Mouse (Mus musculus): ENCODE measurements around the gene Mxra8. TPM values are rescaled to one million over a fixed set of nuclear protein-coding genes. Genes with fewer than 3 reads are reported as not detected.

Gene Mxra8
- total and polyA plus RNA-seq, 2 experiments from 2014 or later, result 57.8 to 99.5 TPM

DNA sequence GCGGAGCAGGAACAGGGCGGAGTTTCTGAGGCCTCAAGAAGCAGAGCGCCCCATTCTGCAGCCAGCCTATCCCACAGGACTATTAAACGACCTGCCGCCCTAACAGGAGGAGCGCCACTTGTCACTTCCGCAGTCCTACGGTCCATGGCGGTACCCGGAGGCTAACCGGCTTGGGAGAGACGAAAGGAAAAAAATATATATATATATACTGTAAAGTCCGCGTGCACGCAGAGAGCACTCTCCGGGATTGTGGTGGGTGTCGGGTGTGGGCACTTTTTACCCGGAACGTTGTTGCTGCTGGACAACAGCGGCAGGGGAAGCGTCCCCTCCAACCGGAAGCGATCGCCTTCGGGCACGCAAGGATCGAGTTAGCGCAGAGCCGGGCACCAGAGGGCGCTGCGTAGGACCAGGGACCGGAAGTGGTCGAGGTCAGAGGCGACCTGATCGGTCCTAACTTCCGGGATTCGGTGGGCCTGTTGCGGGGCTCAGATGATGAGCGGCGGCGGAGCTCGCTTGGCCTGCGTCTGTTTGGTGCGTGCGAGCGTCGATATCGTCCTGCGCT, 8.2 kb upstream of the Mxra8 start, which contains the start of gene Aurkaip1:
TSS of gene Aurkaip1 (plus strand) at position 68 of the 562 bp plus-strand sequence.
- peak; percentile 91 for DNase-seq (ENCODE audit: low spot score)
- TF ChIP-seq CTCF (IDR thresholded peaks at IDR 0.05; ENCODE audit: low read depth), result peak; percentile 95
- no peak for TF ChIP-seq EP300 (IDR thresholded peaks at IDR 0.05; ENCODE audit: low read depth)
- Histone ChIP-seq H3K4me1 (ENCODE audit: control insufficient read depth, insufficient read depth) (peaks cover 6% of the 10 kb centered on the region), H3K36me3 (replicated peaks; ENCODE audit: control insufficient read depth, insufficient read depth, low read length) (peaks cover 25% of the 10 kb centered on the region), H3K27me3 (ENCODE audit: control insufficient read depth, insufficient read depth, low read length) (no peaks in the 10 kb centered on the region), H3K4me2 (ENCODE audit: low read depth, low read length) (peak within 1 kb of the TSS; percentile 86), H3K9ac (replicated peaks; ENCODE audit: low read depth, low read length) (peak within 1 kb of the TSS; percentile 81), H3K27ac (ENCODE audit: low read depth) (peak within 1 kb of the TSS; percentile 86), H3K4me3 (ENCODE audit: low read depth, low read length) (peak within 1 kb of the TSS; percentile 72), H3K9me3 (replicated peaks; ENCODE audit: control insufficient read depth, low read length) (no peaks in the 10 kb centered on the region)
- WGBS, result under 1% methylated on average over 48 of the region's 49 CpGs
- peak; percentile 93 for ATAC-seq (ENCODE audit: insufficient read depth, low read depth)

DNA sequence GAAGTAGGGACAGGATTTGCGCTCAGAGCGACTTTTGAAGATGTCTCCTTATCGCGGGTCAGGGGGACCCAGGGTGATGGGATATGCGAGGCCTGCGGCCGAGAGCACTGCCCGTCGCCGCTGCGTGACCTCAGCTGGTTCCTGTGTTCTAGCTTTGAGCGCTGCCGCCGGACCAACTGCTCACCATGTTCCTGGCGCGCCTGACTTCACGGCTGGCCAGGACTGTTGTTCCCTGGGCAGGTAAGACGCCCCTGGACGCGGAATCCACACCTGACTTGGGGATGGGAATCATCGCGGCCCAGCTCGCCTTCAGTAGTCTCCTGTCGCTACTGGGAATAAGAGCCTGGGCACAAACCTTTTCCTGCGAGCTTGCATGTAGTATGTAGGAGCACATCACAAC, 7.6 kb upstream of the Mxra8 start:
- Histone ChIP-seq H3K4me3 (ENCODE audit: low read depth, low read length) (peak overlapping the region; percentile 72), H3K27ac (ENCODE audit: low read depth) (peak overlapping the region; percentile 86), H3K4me1 (ENCODE audit: control insufficient read depth, insufficient read depth) (peaks cover 6% of the 10 kb centered on the region), H3K36me3 (replicated peaks; ENCODE audit: control insufficient read depth, insufficient read depth, low read length) (peaks cover 20% of the 10 kb centered on the region), H3K4me2 (ENCODE audit: low read depth, low read length) (peak overlapping the region; percentile 86), H3K9ac (replicated peaks; ENCODE audit: low read depth, low read length) (peak overlapping the region; percentile 81), H3K27me3 (ENCODE audit: control insufficient read depth, insufficient read depth, low read length) (no peaks in the 10 kb centered on the region), H3K9me3 (replicated peaks; ENCODE audit: control insufficient read depth, low read length) (no peaks in the 10 kb centered on the region)
- ATAC-seq (ENCODE audit: insufficient read depth, low read depth) (peak; percentile 4; the same call in 1 of the 2 replicates), DNase-seq (ENCODE audit: low spot score) (no peak)
- TF ChIP-seq CTCF (IDR thresholded peaks at IDR 0.05; ENCODE audit: low read depth) (no peak), EP300 (IDR thresholded peaks at IDR 0.05; ENCODE audit: low read depth) (no peak)
- under 1% methylated on average over 22 of the region's 25 CpGs for WGBS

DNA sequence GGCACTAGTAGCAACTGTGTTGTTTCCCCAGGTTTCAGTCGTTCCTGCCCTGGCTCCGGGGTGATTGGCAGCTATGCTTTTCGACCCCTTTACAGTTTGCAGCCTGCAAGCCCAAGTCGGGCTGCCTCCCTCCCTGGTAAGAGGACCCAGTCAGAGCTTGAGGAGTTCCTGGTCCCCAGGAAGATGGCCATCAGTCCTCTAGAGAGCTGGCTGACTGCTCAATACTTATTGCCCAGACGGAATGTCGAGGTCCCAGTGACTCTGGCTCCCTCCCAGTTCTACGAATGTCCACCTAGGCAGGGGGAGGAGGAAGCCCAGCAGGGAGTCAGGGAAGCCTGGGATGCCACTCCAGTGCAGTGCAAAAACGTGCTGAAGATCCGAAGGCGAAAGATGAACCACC, 7.2 kb upstream of the Mxra8 start:
- H3K4me1 ChIP-seq (ENCODE audit: control insufficient read depth, insufficient read depth), result peaks cover 6% of the 10 kb centered on the region
- no peak for ATAC-seq (ENCODE audit: insufficient read depth, low read depth)
- no peaks in the 10 kb centered on the region for H3K9me3 ChIP-seq (replicated peaks; ENCODE audit: control insufficient read depth, low read length)
- peak overlapping the region; percentile 72 for H3K4me3 ChIP-seq (ENCODE audit: low read depth, low read length)
- H3K36me3 ChIP-seq (replicated peaks; ENCODE audit: control insufficient read depth, insufficient read depth, low read length), result peaks cover 15% of the 10 kb centered on the region
- peak overlapping the region; percentile 81 for H3K9ac ChIP-seq (replicated peaks; ENCODE audit: low read depth, low read length)
- WGBS, result 45% methylated on average over 10 of the region's 10 CpGs
- DNase-seq (ENCODE audit: low spot score), result no peak
- no peaks in the 10 kb centered on the region for H3K27me3 ChIP-seq (ENCODE audit: control insufficient read depth, insufficient read depth, low read length)
- peak overlapping the region; percentile 86; the same call in 1 of the 2 replicates for H3K27ac ChIP-seq (ENCODE audit: low read depth)
- no peak for TF ChIP-seq CTCF (IDR thresholded peaks at IDR 0.05; ENCODE audit: low read depth)
- no peak for TF ChIP-seq EP300 (IDR thresholded peaks at IDR 0.05; ENCODE audit: low read depth)
- peak overlapping the region; percentile 86 for H3K4me2 ChIP-seq (ENCODE audit: low read depth, low read length)

- Histone ChIP-seq H3K9me3 (replicated peaks; ENCODE audit: control insufficient read depth, low read length) (no peaks in the 10 kb centered on the region), H3K36me3 (replicated peaks; ENCODE audit: control insufficient read depth, insufficient read depth, low read length) (peaks cover 8% of the 10 kb centered on the region; the same call in 1 of the 2 replicates), H3K4me2 (ENCODE audit: low read depth, low read length) (no peak overlapping the region), H3K27ac (ENCODE audit: low read depth) (no peak overlapping the region), H3K27me3 (ENCODE audit: control insufficient read depth, insufficient read depth, low read length) (no peaks in the 10 kb centered on the region), H3K4me3 (ENCODE audit: low read depth, low read length) (no peak overlapping the region), H3K9ac (replicated peaks; ENCODE audit: low read depth, low read length) (no peak overlapping the region), H3K4me1 (ENCODE audit: control insufficient read depth, insufficient read depth) (peaks cover 11% of the 10 kb centered on the region)
- TF ChIP-seq CTCF (IDR thresholded peaks at IDR 0.05; ENCODE audit: low read depth), result no peak
- TF ChIP-seq EP300 (IDR thresholded peaks at IDR 0.05; ENCODE audit: low read depth), result no peak
- ATAC-seq (ENCODE audit: insufficient read depth, low read depth) (no peak), DNase-seq (ENCODE audit: low spot score) (no peak)
- 83% methylated on average over 4 of the region's 4 CpGs for WGBS
These were observed 6.2 kb upstream of the Mxra8 start for GRCm38 (mm10) chr4:155833234-155833633.

DNA sequence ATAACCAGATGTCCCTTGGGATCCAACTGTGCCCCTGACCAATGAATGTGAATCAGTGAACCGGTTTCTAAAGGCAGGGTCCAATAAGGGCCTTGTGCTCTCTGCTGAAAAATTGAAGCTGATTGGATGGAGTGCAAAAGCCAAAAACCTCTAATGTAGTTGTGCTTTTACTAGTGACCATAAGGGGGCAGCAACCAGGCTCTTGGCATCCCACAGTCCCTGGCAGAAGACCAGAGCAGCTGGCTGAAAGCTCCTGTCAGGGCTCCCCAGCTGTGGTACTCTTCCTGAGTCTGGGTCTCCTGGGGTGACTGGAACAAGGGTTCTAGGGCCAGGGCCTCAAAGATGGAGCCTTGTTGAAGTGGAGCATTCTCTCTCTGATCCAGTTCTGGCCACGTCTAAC, 5.6 kb upstream of the Mxra8 start:
- WGBS, result 11% methylated on average over 2 of the region's 2 CpGs
- Histone ChIP-seq H3K9ac (replicated peaks; ENCODE audit: low read depth, low read length) (no peak overlapping the region), H3K4me1 (ENCODE audit: control insufficient read depth, insufficient read depth) (peaks cover 14% of the 10 kb centered on the region), H3K9me3 (replicated peaks; ENCODE audit: control insufficient read depth, low read length) (no peaks in the 10 kb centered on the region), H3K4me3 (ENCODE audit: low read depth, low read length) (no peak overlapping the region), H3K36me3 (replicated peaks; ENCODE audit: control insufficient read depth, insufficient read depth, low read length) (peaks cover 4% of the 10 kb centered on the region; the same call in 1 of the 2 replicates), H3K27ac (ENCODE audit: low read depth) (peak overlapping the region; percentile 72), H3K27me3 (ENCODE audit: control insufficient read depth, insufficient read depth, low read length) (no peaks in the 10 kb centered on the region), H3K4me2 (ENCODE audit: low read depth, low read length) (no peak overlapping the region)
- ATAC-seq (ENCODE audit: insufficient read depth, low read depth) (peak; percentile 21; the same call in 1 of the 2 replicates), DNase-seq (ENCODE audit: low spot score) (peak; percentile 85)
- TF ChIP-seq CTCF (IDR thresholded peaks at IDR 0.05; ENCODE audit: low read depth) (peak; percentile 76), EP300 (IDR thresholded peaks at IDR 0.05; ENCODE audit: low read depth) (no peak)
